Mouse (Mus musculus): ENCODE measurements around the gene Kctd6.
"Not testable (repeated sequence)": the region's sequence is repeated elsewhere in the genome, so short reads cannot be mapped to it uniquely, and the experiment has no call there.

The Kctd6 gene

DNA sequence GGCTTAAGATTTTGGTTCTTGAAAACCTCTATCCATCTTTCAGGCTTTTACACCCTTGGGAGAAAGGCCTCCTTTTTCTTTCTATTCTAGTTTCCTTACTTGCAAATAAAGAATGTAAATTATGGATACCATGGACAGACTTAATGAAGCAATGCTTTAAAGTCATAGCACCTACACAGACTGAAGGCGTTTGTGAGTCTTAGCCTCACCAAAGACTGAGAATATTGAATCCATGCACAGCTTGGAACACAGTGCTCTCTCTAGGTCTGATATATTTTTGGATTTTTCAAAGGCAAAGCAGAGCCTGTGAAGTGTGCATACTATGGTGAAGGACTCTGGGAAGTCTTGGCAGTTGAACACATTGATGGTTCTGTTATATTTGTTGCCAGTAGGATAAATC lies 35.3 kb downstream of the Kctd6 start:
- no peak for DNase-seq (ENCODE audit: low read depth, low spot score)

DNA sequence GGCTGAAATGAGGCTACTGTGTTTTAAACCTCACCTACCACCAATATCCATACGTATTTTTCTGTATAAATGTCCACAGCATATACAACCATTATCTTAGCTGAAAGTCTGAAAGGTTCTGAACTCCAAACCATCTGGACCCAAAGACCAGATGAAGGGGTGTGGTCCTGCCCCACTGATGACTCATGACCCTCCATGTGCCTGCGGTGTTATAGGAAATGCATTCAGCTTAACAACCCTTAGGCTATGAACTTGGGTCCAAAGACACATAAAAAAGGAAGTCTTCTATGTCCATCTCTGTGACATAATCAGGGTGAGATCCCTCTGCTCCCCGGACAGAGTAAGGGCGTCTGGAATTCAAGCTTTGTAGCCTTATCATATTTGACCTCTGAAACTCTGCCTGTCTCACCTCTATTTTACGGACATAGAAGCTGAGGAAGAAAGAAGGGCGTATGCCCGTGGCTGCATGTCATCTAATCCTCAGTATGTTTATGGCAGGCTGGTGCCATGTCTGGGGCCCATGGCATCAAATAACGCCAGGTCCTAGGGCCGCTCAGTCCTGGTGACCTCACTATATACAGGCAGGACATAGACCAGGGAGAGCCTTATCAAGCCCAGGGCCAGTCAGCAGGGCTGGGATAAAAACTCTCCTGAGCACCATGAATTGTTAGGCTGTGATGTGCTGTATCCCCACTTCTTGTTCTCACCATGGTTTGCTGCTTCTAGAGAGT lies 36.4 kb downstream of the Kctd6 start:
- DNase-seq (ENCODE audit: low read depth, low spot score), result no peak

DNA sequence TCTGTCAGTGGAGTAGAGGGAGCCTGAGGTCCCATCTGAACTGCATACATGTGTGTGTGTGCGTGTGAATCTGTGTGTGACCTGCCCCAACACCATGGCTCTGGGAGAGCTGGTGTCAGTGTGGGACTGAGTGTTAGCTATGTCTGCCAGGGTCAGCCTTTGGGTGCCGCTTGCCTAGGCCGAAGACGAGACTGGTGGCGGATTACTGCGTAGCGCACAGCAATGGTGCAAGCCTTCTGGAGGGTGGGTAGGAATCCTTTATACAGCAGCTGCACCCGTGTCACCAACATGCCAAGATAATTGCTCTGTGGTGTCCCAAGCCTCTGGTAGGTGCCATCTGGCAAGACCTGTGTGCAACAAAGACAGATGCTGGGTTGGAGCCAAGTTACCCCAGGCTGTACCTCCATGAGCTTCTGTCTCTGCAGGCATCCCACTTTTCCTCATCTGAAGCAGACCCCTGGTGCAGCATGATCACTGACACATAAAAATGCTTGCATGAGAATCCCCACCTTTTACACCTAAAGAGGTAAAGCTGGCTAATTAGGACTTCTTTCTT lies 37.5 kb downstream of the Kctd6 start:
- DNase-seq (ENCODE audit: low read depth, low spot score), result no peak

DNA sequence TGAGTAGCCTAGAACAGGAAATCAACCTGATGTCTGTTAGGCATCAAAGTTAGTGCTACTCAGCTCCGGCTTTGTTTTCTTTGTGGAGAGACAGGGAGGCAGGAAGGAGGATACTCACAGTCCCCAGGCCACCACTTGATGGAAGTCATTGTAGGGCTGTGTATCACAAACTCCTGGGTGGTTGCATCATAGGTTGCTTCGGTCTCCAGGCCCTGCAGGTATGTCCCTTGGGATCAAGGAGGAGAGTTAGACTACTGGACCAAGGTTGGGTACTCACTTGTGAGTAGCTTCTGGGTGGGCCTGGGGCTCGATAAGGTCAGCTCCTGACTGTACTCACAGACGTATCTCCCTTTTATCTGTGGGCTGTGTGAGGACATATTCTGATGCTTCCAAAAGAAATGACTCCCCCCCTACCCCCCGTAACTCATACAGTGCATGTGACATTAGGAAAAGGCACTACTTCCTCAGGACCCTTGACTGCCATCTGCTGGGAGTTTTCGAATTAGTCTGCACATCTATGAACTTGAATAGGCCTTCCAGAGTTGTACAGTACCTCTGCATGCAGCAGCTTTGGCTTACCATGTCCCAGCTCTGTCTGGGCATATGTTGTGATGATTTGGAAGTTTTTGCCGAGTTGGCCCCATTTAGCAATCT lies 41.3 kb downstream of the Kctd6 start:
- DNase-seq (ENCODE audit: low read depth, low spot score), result peak; percentile 60

DNA sequence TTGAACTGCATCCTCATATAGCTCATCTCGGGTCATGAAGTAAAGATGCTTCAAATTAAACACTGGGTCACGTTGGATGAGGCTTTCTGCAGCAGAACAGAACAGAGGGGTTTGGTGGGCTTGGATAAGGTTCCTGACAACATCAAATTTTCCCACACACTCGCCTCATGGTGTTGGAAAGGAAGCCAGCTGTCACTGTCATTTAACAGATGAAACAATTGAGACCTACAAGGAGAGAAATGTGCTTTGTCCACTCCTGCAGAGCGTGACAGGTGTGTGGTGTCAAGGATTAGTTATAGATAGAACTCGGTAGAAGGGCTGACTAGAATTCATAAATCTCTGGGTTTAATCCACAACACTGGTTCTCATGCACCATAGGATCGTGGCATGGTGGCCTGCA lies 42.1 kb downstream of the Kctd6 start:
- no peak for DNase-seq (ENCODE audit: low read depth, low spot score)

DNA sequence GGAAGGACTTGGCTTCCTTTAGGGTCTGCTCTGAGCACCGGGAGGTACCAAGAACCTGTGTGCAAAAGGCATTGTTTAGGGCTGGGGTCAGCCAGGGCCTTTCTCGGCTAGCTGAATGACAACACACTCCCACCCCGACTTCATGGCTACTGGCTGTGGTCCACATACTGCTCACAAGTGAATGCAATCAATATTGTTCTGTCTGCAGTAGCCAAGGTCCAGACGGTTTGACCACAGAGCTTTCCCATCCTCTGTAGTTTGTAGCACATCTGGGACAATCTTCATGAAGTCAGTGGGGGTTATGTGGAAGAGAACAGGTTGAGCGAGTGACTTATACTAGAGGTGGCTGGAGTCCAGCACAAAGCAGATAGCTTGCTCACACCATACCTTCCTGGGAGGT lies 42.9 kb downstream of the Kctd6 start:
- no peak for DNase-seq (ENCODE audit: low read depth, low spot score)

DNA sequence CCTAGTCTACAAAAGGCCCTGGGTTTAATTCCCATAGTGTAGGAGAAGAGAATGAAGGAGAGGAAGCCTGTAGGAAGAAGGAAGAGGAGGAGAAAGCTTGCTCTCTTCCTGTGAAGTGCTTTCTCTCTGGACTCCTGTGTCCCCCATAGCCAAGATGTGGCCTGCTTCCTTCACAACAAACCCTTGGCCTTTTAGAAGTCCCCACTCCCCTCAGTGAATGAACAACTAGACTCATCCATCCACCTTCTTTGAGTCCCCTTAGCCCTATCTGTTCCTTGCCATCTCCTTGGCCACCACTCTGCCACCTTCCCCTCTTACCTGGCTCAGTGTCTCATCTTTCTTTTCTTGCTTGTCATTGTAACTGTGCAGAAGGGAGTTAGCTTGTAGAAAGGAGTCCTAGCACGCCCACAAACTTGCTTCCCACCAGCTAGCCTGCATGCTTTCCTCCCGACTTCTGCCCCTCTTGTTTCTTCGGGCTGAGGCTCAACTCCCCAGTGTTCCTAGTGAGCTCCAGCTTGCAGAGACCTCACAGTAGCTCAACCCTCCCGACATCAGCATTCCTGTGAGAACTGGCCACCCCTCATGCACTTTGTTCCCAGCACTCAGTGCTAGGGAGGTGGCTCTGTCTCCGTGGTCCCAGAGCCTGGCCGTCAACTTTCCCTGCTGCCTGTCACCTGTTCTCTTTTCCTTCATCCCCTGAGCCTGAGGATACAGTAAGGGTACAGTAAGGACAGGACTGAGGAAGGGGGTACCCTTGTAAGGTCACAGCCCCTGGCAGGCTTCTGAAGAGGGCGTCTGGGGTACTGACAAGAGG lies 43.8 kb downstream of the Kctd6 start:
- DNase-seq (ENCODE audit: low read depth, low spot score), result no peak

DNA sequence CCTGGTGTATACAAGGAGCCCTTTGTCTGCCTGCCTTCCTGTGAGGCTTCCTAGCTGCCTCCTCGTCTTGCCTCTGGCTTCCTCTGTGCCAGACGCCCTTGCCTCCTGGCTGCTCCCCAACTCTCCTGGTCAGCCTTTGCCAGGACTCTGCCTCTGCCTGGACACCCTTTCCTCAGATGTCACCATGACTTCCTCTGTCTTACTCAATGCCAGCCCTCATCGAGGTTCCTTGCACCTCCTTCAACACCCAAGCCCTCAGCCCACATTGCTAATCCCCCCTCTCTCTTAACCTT lies 44.3 kb downstream of the Kctd6 start:
- no peak for DNase-seq (ENCODE audit: low read depth, low spot score)

DNA sequence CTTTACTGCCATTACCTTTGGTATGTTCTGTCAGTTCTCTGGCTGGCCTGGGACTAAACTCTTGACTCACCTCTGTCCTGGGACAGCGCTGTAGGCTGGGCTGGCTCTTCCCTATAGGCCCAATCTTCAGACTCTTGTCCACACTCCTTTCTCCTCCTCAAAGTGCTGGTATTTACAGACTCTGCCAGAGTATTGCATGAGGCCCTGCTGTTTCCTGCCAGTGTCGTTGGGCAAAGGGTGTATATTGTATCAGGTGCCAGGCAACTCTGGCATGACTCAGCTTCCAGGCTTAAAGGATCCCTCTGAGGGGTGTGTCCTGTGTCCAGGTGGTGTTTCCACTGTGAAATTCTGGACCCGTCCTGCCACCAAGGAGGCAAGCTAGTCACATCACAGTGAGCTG lies 44.8 kb downstream of the Kctd6 start:
- DNase-seq (ENCODE audit: low read depth, low spot score), result no peak

DNA sequence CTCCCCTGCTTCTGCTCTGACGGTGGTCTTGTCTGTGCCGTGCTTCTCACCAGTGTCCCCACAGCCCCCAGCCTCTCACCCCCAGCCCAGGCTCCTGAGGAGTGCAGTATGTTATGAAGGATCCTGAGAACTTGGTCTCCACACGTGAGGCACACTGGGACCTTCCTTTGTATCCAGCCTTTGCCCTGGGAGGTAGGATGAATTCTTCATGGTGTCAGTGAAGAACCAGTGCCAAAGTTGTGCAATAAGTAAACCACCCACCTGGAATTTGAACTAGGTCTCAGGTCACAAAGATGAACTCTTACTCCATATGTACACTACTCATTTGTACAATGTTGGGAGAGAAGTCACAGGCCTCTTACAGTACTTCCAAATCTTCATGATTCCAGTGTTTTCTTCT lies 45.2 kb downstream of the Kctd6 start, which contains the start of gene Acox2:
TSS of gene Acox2 (minus strand) at position 188 of the 400 bp plus-strand sequence.
- DNase-seq (ENCODE audit: low read depth, low spot score), result no peak

DNA sequence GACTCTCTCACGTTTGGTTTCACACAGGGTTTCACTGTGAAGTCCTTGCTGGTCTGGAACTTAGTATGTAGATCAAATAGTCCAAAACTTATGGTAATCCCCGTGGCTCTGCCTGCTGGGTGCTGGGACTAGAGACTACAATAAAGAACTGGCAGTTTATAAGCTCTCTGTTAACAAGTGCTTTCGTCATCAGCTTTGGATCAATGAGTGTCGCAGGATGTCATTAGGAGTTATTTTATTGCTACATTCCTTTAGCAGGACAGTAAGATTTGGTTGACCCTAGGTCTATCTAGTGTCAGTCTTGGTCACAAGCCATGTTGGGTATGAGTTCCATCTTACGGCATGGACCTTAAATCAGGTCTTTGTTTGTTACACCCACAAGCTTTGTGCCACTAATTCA lies 46.3 kb downstream of the Kctd6 start:
- no peak for DNase-seq (ENCODE audit: low read depth, low spot score)

DNA sequence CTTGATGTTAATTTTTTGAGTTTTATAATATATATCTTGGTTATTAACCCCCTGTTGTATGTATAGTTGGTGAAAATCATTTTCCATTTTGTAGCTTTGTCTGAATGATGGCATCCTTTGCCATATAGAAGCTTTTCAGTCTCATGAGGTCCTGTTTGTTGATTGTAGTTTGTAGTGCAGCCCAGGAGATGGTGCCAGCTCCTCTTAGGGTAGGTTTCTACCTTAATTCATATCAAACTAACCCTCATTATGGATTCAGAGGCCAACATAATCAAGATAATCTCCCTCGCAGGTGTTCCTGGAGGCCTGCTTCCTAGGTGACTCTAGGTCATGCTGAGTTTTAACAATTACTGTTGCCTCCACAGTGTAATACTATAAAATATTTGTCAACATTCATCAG lies 48.3 kb downstream of the Kctd6 start:
- DNase-seq (ENCODE audit: low read depth, low spot score), result no peak

DNA sequence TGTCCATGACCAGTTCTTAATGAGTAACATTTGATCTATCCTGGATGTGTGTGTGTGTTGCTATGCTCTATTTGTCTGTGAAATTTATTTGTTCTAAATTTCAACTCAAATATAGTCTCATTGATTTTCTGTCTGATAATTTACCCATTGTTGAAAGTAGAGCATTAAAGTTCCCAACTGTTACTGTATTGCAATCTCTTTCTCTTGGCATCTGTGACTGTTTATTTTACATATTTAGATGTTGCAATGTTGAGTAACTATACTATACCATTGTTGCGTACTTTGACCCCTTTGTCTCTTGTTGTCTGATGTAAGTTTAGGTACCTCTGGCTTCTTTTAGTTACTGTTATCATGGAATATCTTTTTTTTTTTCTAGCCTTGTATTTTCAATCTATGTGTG lies 50.4 kb downstream of the Kctd6 start:
- DNase-seq (ENCODE audit: low read depth, low spot score), result no peak

DNA sequence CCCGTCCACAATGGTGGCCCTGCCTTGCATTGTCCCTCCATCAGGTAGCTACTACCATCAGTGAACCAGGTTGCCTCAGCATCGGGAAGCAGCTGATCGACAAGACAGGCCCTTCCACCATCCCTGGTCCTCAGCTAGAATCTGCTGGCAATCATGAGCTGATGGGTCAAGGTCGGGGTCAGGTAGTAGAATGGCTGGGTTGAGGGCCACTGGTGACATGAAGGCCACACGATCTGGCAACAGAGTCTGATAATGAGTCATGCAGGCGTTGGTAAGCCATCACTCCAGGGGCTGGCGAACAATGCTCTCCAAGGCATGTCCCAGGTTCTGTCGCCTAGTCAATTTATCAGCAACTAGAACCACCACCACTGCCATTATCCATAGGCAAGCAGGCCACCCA lies 57.3 kb downstream of the Kctd6 start:
- not testable (repeated sequence) for DNase-seq (ENCODE audit: low read depth, low spot score)

Data from CD4-positive, CD25-positive, alpha-beta regulatory T cell, adult 2 months (primary cell).